Mouse (Mus musculus) neural tube, embryonic 11.5 days (tissue): ENCODE data around the gene Ppm1l. TPM values are rescaled to one million over a fixed set of nuclear protein-coding genes. Genes with fewer than 3 reads are reported as not detected.

Experiments used
- ATAC-seq: fragments of 200-750 bp; cut with Nextera tagmentation; 2 replicates; pipeline ENCODE4 v1.8.0; 2017; ENCODE audit warnings: moderate number of reproducible peaks, mild to moderate bottlenecking, moderate TSS enrichment, moderate library complexity; ENCODE audit not compliant: insufficient read depth, low FRiP score, low TSS enrichment
- DNase-seq: peaks from one replicate; pipeline ENCODE4 v3.0.0-alpha.2; 2015; ENCODE audit warnings: low spot score
- H3K27ac ChIP-seq: fragments of 300-500 bp; sonication (generic); 2 replicates; pipeline ENCODE4 v1.5.1; 2014; ENCODE audit warnings: low read depth, mild to moderate bottlenecking, low read length
- H3K27me3 ChIP-seq: fragments of 300-500 bp; sonication (generic); 2 replicates; pipeline ENCODE4 v1.6.1; 2014; ENCODE audit warnings: mild to moderate bottlenecking, low read length, mixed read lengths; ENCODE audit not compliant: control insufficient read depth, insufficient read depth
- H3K36me3 ChIP-seq: fragments of 300-500 bp; sonication (generic); 2 replicates; pipeline ENCODE4 v1.6.1; 2014; ENCODE audit warnings: mild to moderate bottlenecking, low read length, moderate library complexity, mixed read lengths; ENCODE audit not compliant: control insufficient read depth, insufficient read depth
- H3K4me1 ChIP-seq: fragments of 300-500 bp; sonication (generic); 2 replicates; pipeline ENCODE4 v1.6.1; 2014; ENCODE audit warnings: low read length, mixed read lengths; ENCODE audit not compliant: control insufficient read depth, insufficient read depth
- H3K4me2 ChIP-seq: fragments of 300-500 bp; sonication (generic); 2 replicates; pipeline ENCODE4 v1.6.1; 2014; ENCODE audit warnings: low read depth, mild to moderate bottlenecking, moderate library complexity
- H3K4me3 ChIP-seq: fragments of 300-500 bp; sonication (generic); 2 replicates; pipeline ENCODE4 v1.5.1; 2014; ENCODE audit warnings: low read depth, low read length
- H3K9ac ChIP-seq: fragments of 300-500 bp; sonication (generic); 2 replicates; pipeline ENCODE4 v1.6.1; 2014; ENCODE audit warnings: mild to moderate bottlenecking, low read length
- H3K9me3 ChIP-seq: fragments of 300-500 bp; sonication (generic); 2 replicates; pipeline ENCODE4 v1.6.1; 2016; ENCODE audit warnings: low read length; ENCODE audit not compliant: control insufficient read depth
- WGBS: fragments of 180-500 bp; shearing (Covaris S2); extraction: QIAGEN DNeasy Blood & Tissue Kit; methylation state at CpG from one replicate; pipeline ENCODE4 v1.1.7; 2014; 5-methylcytosine and 5-hydroxymethylcytosine counted together
- polyA plus RNA-seq: library from polyadenylated mRNA; unstranded; fragments of >200 nt; fragmentation: Nextera tagmentation; extraction: Ambion mirVana; gene quantifications from 2 replicates; pipeline ENCODE4 v1.2.1, GENCODE M21; 2014

Ppm1l gene
- polyA plus RNA-seq, 1 experiment from 2014 or later, result 22.6 TPM

DNA sequence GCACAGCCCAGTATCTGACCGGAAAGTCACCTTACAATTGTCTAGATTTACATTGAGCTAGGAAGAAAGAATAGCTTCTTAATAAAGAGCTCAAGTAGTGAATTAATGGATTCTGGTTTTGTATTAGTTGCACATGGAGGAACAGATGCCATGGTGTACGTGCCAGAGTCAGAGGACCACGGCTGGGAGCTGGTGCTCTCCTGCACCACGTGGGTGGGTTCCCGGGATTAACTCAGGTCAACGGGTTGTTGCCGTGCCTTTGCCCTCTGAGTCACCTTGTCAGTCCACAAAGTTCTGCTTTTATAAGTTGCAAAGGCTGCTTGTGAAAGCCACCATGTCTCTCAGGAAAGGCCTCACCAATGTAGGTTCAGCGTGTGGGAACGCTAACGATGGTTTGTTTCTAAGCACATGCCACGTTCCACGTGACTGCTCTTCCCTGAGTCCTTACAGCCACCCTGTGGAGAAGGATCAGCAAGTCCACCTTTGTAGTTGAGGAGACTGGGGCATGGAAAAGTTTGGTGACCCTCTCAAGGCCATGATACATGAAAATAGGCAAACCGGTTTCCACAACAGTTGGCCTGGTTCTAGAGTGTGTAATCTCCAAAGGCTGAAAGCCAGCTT lies 199.2 kb downstream of the Ppm1l start:
- H3K27ac ChIP-seq, result no peak overlapping the region
- no peak overlapping the region for H3K4me2 ChIP-seq
- DNase-seq (no peak), ATAC-seq (no peak)
- H3K4me3 ChIP-seq, result no peak overlapping the region
- peaks cover 2% of the 10 kb centered on the region; the same call in 1 of the 2 replicates for H3K4me1 ChIP-seq
- H3K27me3 ChIP-seq, result no peaks in the 10 kb centered on the region
- H3K9me3 ChIP-seq, result no peaks in the 10 kb centered on the region
- H3K9ac ChIP-seq, result no peak overlapping the region
- 84% methylated on average over 13 of the region's 13 CpGs for WGBS
- H3K36me3 ChIP-seq, result no peaks in the 10 kb centered on the region

DNA sequence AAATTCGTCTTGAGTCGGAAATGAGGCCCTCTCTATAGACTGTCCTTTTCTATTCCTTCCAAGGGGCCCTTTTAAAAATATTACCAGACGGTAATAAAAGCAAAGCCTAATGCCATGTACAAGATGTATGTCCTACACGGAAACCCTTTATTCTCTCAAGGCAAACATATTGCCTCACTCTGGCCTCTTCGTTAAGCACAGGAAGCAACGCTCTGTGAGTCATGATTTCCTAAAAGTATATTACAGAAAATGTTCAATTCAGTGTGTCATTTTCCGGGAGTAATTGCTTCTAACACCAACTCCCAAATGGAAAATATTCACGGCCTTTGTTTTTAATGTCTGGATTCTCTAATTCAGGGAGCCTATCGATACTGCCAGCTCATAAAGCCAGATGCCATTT lies 202.5 kb downstream of the Ppm1l start:
- Histone ChIP-seq H3K27ac (no peak overlapping the region), H3K36me3 (no peaks in the 10 kb centered on the region), H3K4me1 (no peaks in the 10 kb centered on the region; the same call in 1 of the 2 replicates), H3K9me3 (no peaks in the 10 kb centered on the region), H3K9ac (no peak overlapping the region), H3K27me3 (no peaks in the 10 kb centered on the region), H3K4me3 (no peak overlapping the region), H3K4me2 (no peak overlapping the region)
- ATAC-seq, result no peak
- WGBS, result 84% methylated on average over 9 of the region's 9 CpGs
- no peak for DNase-seq

DNA sequence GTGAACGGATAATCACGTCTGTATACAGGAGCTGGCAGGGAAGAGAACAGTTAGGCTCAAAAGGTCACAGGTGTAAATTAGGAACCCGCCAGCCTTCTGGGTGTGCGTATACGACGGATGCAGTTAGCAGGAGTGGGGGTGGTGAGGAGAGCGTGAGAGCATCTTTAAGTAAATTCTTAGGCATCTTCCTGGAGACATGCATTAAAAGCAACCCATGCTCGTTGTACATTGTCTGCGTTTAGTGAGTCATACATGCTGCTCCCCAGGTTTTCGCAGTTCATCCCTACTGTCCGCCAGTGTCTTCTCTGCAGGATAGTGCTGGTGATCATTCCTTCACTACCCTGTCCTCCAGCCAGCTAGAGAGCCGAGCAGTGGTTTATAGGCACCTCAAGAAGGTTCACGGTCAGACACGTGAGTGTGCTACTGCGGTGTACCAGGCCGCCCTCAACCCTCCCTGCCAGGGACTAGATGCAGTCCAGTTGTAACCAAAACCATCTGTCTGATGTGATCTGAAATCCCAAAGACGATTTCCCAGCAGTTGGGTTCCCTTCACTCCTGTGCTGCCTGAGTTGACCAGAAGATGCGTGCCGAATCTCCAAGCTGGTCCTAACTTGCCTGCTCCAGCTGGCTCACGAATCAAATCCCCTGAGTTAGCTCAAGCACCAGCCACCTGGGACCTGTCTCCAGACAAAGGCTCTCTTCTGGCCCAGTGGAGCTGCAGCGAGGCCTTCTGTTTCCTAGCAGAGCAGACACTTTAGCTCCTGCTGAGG lies 203.3 kb downstream of the Ppm1l start:
- Histone ChIP-seq H3K4me2 (no peak overlapping the region), H3K27ac (no peak overlapping the region), H3K9ac (no peak overlapping the region), H3K9me3 (no peaks in the 10 kb centered on the region), H3K4me1 (no peaks in the 10 kb centered on the region; the same call in 1 of the 2 replicates), H3K36me3 (no peaks in the 10 kb centered on the region), H3K4me3 (no peak overlapping the region), H3K27me3 (no peaks in the 10 kb centered on the region)
- DNase-seq (no peak), ATAC-seq (no peak)
- 71% methylated on average over 21 of the region's 21 CpGs for WGBS

DNA sequence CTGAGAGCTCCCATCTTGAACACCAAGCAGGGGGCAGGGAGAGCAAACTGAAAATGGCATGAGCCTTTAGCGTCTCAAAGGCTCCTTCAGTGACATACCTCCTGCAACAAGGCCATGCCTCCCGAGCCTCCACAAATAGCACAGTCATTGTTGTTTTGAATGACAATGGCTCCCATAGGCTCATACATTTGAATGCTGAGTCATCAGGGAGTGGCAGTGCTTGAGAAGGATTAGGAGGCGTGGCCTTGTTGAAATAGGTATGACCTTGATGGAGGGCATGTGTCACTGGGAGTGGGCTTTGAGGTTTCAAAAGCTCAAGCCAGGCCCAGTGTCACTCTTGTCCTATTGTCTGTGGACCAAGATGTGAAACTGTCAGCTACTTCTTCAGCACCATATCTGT lies 205.6 kb downstream of the Ppm1l start:
- Histone ChIP-seq H3K4me1 (no peaks in the 10 kb centered on the region; the same call in 1 of the 2 replicates), H3K27me3 (no peaks in the 10 kb centered on the region), H3K27ac (no peak overlapping the region), H3K9me3 (no peaks in the 10 kb centered on the region), H3K9ac (no peak overlapping the region), H3K36me3 (no peaks in the 10 kb centered on the region), H3K4me3 (no peak overlapping the region), H3K4me2 (no peak overlapping the region)
- no peak for DNase-seq
- no peak for ATAC-seq
- WGBS, result 93% methylated on average over 3 of the region's 3 CpGs

DNA sequence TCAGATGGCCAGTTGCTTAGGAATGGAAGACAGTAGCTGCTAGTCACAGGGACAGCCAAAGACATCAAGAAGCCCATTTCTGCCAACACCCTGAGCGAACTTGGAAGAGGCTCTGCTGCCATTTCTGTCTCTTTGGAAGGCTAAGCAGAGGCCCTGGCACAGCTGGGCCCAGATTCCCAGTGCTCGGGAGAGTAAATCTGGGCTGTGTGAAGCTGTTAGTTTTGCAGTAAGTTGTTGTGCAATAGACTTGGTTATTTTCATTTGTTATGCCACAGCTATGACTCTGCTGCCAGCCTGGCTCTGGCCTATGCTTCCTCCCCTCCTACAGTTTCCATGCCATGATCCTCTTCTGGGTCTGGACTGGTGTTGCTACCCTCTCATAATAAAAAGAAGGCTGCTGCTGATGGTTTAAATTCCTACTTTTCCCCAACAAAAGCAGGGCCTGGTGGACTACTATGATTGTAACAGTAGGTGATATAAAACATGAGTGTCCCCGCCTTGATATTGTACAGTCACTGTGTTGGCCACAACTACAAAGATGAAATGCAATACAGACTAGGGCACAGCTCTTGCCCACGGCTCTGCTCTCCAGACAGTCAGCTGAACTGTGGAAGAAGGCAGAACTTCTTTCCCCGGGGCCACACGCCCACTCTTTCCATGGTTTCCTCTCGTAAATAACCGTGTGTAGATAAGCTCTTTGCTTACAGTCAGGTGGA lies 207.9 kb downstream of the Ppm1l start:
- H3K9me3 ChIP-seq, result no peaks in the 10 kb centered on the region
- DNase-seq (no peak), ATAC-seq (no peak)
- H3K4me3 ChIP-seq, result no peak overlapping the region
- H3K36me3 ChIP-seq, result no peaks in the 10 kb centered on the region
- WGBS, result 89% methylated on average over 8 of the region's 8 CpGs
- no peak overlapping the region for H3K9ac ChIP-seq
- no peak overlapping the region for H3K27ac ChIP-seq
- H3K27me3 ChIP-seq, result no peaks in the 10 kb centered on the region
- H3K4me1 ChIP-seq, result no peaks in the 10 kb centered on the region; the same call in 1 of the 2 replicates
- H3K4me2 ChIP-seq, result no peak overlapping the region

DNA sequence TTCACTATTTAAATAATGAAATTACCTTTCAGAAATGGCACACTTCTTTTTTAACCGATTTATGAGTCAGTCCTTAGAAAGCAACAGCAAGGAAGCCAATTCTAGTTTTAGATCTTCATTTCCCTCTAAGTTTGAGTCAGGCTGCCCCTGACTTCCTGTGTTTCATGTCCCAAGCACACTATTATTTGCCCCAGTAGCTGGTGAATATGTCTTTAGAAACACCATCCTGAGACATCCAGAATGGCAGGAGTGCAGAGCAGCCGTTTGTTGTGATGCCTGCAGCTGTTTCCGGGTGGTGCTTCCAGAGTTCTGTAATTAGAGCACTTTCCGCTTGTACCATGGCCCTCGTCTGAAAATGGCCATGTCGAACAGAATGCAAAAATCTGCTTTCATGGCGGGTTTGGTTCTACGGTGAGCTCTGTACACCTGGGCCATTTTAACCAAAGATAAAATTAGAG lies 208.4 kb downstream of the Ppm1l start:
- H3K27me3 ChIP-seq, result no peaks in the 10 kb centered on the region
- no peaks in the 10 kb centered on the region; the same call in 1 of the 2 replicates for H3K4me1 ChIP-seq
- WGBS, result 76% methylated on average over 8 of the region's 8 CpGs
- no peak overlapping the region for H3K4me2 ChIP-seq
- no peaks in the 10 kb centered on the region for H3K9me3 ChIP-seq
- DNase-seq, result no peak
- ATAC-seq, result no peak
- H3K36me3 ChIP-seq, result no peaks in the 10 kb centered on the region
- no peak overlapping the region for H3K27ac ChIP-seq
- no peak overlapping the region for H3K9ac ChIP-seq
- no peak overlapping the region for H3K4me3 ChIP-seq

DNA sequence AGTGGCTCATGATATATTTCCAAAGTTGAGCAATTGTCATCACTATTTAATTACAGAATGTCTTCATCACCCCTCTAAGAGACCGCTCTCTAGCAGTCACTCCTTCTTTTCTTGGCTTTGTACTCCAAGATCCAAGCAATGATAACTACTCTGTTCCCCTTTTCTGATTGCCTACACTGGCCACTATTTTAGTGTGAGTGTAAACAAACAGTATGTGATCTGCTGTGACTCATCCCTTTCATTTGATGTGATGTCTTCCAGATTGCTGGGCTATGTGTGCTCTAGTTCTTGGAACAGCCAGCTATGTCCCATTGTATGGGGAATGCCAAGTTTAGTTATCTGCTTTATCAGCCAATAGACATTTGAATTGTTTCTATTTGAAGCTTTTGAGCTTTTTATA lies 210.7 kb downstream of the Ppm1l start:
- H3K27ac ChIP-seq, result no peak overlapping the region
- H3K9me3 ChIP-seq, result no peaks in the 10 kb centered on the region
- no peak for DNase-seq
- H3K27me3 ChIP-seq, result no peaks in the 10 kb centered on the region
- H3K36me3 ChIP-seq, result no peaks in the 10 kb centered on the region
- no peak overlapping the region for H3K4me3 ChIP-seq
- H3K4me2 ChIP-seq, result no peak overlapping the region
- no peak for ATAC-seq
- WGBS, result 93% methylated on average over 1 of the region's 1 CpGs
- no peak overlapping the region for H3K9ac ChIP-seq
- no peaks in the 10 kb centered on the region for H3K4me1 ChIP-seq

DNA sequence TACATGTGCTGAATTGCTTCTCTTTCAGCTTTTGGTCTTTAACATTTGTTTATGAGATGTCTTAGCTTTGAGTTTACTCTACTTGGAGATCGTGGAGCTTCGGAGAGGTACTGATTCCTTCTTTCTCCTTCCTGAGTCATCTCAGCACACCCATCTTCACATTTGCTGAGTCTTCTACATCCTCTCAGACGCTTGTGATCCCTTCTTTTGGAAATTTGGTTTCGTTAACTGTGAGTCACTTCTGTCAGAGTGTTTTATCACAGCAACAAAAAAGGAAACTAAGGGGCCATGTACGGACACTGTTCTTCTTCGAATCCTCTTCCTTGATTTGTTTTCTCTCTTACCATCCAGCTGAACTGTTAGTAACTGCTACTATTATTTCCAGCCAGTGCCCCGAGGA lies 212.9 kb downstream of the Ppm1l start:
- Histone ChIP-seq H3K4me2 (no peak overlapping the region), H3K9ac (no peak overlapping the region), H3K36me3 (no peaks in the 10 kb centered on the region), H3K27me3 (no peaks in the 10 kb centered on the region), H3K4me3 (no peak overlapping the region), H3K4me1 (no peaks in the 10 kb centered on the region), H3K27ac (no peak overlapping the region), H3K9me3 (no peaks in the 10 kb centered on the region)
- WGBS, result 83% methylated on average over 7 of the region's 7 CpGs
- ATAC-seq (no peak), DNase-seq (no peak)
